Mouse (Mus musculus): ENCODE data around the gene Tmem139. TPM values are rescaled to one million over a fixed set of nuclear protein-coding genes. Genes with fewer than 3 reads are reported as not detected.
A peak's percentile ranks its signal among the peaks of the same experiment; 100 is the strongest.

Tmem139 gene
- total RNA-seq (2021) (1 to 10 TPM in 1 of 2 experiments, under 1 TPM in 1; 0.35 to 3.2 TPM), polyA plus RNA-seq (2012; rRNA removed) (0.17 and 0.30 TPM in 2 replicates)
- long read RNA-seq: 0 reads

GRCm38 (mm10) chr6:42261524-42262170, at the start of gene Tmem139:
Gene Tmem139 (plus strand): TSS chr6:42261970.
- DNase-seq: no peak

GRCm38 (mm10) chr6:42215028-42215427, 46.7 kb upstream of the Tmem139 start, which contains the start of gene Tas2r144:
Gene Tas2r144 (plus strand): TSS chr6:42215328.
- DNase-seq: no peak

GRCm38 (mm10) chr6:42222286-42222685, 39.5 kb upstream of the Tmem139 start:
- peak; percentile 15 for DNase-seq

GRCm38 (mm10) chr6:42225046-42225445, 36.7 kb upstream of the Tmem139 start:
- no peak for DNase-seq

- peak; percentile 56 for DNase-seq
Observed at GRCm38 (mm10) chr6:42227240-42228101, 34.3 kb upstream of the Tmem139 start.

GRCm38 (mm10) chr6:42229610-42230009, 32.2 kb upstream of the Tmem139 start:
- no peak for DNase-seq

- DNase-seq: no peak
Observed at GRCm38 (mm10) chr6:42231191-42231590, 30.6 kb upstream of the Tmem139 start.

- DNase-seq: no peak
Observed at GRCm38 (mm10) chr6:42237276-42237805, 24.4 kb upstream of the Tmem139 start.

- DNase-seq: peak; percentile 64
Observed at GRCm38 (mm10) chr6:42241311-42242045, 20.3 kb upstream of the Tmem139 start.

- peak; percentile 94 for DNase-seq
Observed at GRCm38 (mm10) chr6:42245711-42246353, 15.9 kb upstream of the Tmem139 start, which contains the start of gene Gstk1. Gene Gstk1 (plus strand): TSS chr6:42245935.

GRCm38 (mm10) chr6:42247173-42247572, 14.6 kb upstream of the Tmem139 start:
- DNase-seq: peak; percentile 40

- no peak for DNase-seq
Observed at GRCm38 (mm10) chr6:42247981-42248380, 13.8 kb upstream of the Tmem139 start.

GRCm38 (mm10) chr6:42251791-42252190, 10.0 kb upstream of the Tmem139 start:
- DNase-seq: no peak

- no peak for DNase-seq
Observed at GRCm38 (mm10) chr6:42253103-42253502, 8.7 kb upstream of the Tmem139 start.

- peak; percentile 78 for DNase-seq
Observed at GRCm38 (mm10) chr6:42257303-42257863, 4.4 kb upstream of the Tmem139 start.

GRCm38 (mm10) chr6:42260430-42260829, 1.3 kb upstream of the Tmem139 start:
- no peak for DNase-seq

- peak; percentile 99 for DNase-seq
Observed at GRCm38 (mm10) chr6:42264626-42265312, 3.0 kb downstream of the Tmem139 start, which contains the start of gene Casp2. Gene Casp2 (plus strand): TSS chr6:42264985.

GRCm38 (mm10) chr6:42265391-42266330, 3.9 kb downstream of the Tmem139 start:
- DNase-seq: no peak

GRCm38 (mm10) chr6:42270817-42271216, 9.0 kb downstream of the Tmem139 start:
- no peak for DNase-seq

All from adrenal gland, adult 2 months (tissue).